Mouse (Mus musculus): ENCODE data around the gene Zfp933.
"Not testable (repeated sequence)": the region's sequence is repeated elsewhere in the genome, so short reads cannot be mapped to it uniquely, and the experiment has no call there.

Gene Zfp933

GRCm38 (mm10) chr4:147862051-147862450, 13.9 kb upstream of the Zfp933 start:
- DNase-seq (ENCODE audit: low read depth): no peak

DNA sequence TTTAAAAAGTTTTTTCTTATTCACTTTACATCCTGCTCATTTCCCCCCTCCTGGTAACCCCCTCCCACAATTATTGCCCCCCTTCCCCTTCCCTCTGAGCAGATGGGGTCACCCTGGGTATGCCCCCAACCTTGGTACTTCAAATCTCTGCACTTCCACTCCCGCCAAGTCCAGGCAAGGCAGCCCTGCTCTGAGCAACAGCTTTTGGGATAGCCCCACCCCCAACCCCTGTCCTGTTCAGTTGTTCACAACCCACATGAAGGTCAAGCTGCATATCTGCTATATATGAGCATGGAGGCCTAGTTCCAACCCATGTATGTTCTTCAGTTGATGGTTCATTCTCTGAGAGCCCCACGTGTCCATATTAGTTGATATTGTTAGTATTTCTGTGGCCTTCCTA, 2.6 kb upstream of the Zfp933 start:
- DNase-seq (ENCODE audit: low read depth): no peak

GRCm38 (mm10) chr4:147848584-147848991, 422 bp upstream of the Zfp933 start:
- no peak for DNase-seq (ENCODE audit: low read depth)

- no peak for DNase-seq (ENCODE audit: low read depth)
Measured at GRCm38 (mm10) chr4:147842871-147843270, 5.3 kb downstream of the Zfp933 start.

DNA sequence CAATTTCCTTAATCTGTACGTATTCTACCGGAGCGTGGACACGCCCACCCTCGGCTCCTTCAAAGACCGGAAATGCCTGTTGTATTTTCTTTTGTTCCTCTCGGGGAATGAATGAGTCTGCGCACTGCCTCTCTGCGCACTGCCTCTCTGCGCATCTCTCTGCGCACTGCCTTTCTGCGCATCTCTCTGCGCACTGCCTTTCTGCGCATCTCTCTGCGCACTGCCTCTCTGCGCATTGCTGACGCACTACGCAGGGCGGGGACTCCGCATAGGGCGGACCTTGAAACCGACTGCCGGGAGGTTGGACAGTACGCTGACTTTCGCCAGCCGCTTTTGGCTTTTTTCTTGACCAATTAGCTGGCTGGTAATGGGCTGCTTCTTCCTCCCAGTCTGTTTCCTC, 8.9 kb downstream of the Zfp933 start:
- not testable (repeated sequence) for DNase-seq (ENCODE audit: low read depth)

GRCm38 (mm10) chr4:147824389-147824788, 23.8 kb downstream of the Zfp933 start:
- no peak for DNase-seq (ENCODE audit: low read depth)

GRCm38 (mm10) chr4:147821414-147821813, 26.8 kb downstream of the Zfp933 start:
- DNase-seq (ENCODE audit: low read depth): not testable (repeated sequence)

DNA sequence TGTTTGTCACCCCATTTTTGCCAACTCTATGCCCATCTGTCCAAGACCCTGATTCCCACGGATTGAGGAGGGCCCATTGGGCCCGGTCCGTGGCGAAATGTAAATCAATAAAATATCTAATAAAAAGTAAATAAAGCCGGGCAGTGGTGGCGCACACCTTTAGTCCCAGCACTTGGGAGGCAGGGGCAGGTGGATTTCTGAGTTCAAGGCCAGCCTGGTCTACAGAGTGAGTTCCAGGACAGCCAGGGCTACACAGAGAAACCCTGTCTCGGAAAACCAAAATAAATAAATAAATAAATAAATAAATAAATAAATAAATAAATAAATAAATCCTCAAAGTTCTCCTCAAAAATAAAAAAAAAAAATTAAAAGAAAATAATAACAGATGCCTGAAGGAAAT, 28.5 kb downstream of the Zfp933 start:
- not testable (repeated sequence) for DNase-seq (ENCODE audit: low read depth)

GRCm38 (mm10) chr4:147814592-147815167, 33.5 kb downstream of the Zfp933 start:
- peak; percentile 56 for DNase-seq (ENCODE audit: low read depth)

DNA sequence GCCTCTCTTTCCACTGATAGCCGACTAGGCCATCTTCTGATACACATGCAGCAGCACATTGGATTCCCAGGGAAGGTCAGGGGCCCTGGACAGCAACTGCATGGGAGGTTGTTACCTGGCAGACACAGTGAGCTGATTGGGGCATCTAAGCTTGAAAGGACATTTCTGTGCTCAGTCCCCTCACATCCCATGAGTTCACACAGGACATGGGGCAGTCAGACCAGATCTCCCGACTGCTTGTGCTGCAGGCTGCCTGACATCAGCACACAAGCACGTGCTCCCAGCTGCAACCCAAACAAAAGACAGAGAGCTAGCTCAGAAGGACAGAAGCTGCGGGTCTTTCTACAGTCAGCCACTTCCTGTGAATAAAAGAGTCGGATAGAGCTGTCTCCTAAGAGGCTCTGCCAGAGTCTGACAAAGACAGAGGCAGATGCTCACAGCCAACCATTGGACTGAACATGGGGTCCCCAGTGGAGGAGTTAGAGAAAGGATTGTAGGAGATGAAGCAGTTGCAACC, 34.9 kb downstream of the Zfp933 start:
- no peak for DNase-seq (ENCODE audit: low read depth)

- not testable (repeated sequence) for DNase-seq (ENCODE audit: low read depth)
Measured at GRCm38 (mm10) chr4:147809966-147810304, 38.2 kb downstream of the Zfp933 start.

- peak; percentile 37 for DNase-seq (ENCODE audit: low read depth)
Measured at GRCm38 (mm10) chr4:147809292-147809965, 38.7 kb downstream of the Zfp933 start, which contains the start of gene Zfp984. Gene Zfp984, minus strand, starts transcription at chr4:147809788.

GRCm38 (mm10) chr4:147808483-147808882, 39.7 kb downstream of the Zfp933 start:
- peak; percentile 19 for DNase-seq (ENCODE audit: low read depth)

DNA sequence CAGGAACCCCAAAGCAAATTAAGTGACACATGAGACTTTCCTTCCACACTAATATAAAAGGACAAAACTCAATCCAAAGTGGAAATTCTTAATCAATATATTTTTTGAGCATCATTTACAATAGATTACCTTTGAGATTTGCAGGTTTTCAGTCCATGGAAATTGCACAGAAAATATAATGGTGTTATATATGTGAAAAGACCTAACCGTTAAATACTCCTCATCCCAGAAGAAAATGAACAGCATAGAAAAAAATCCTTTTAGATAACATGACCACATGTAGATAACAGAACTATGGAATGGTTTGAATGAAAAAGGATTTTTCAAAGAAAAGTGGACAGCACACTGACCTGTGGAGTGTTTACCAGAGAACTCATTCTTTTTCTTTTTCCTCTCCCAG, 52.9 kb downstream of the Zfp933 start:
- DNase-seq (ENCODE audit: low read depth): not testable (repeated sequence)

GRCm38 (mm10) chr4:147794026-147794665, 54.0 kb downstream of the Zfp933 start:
- DNase-seq (ENCODE audit: low read depth): not testable (repeated sequence)

DNA sequence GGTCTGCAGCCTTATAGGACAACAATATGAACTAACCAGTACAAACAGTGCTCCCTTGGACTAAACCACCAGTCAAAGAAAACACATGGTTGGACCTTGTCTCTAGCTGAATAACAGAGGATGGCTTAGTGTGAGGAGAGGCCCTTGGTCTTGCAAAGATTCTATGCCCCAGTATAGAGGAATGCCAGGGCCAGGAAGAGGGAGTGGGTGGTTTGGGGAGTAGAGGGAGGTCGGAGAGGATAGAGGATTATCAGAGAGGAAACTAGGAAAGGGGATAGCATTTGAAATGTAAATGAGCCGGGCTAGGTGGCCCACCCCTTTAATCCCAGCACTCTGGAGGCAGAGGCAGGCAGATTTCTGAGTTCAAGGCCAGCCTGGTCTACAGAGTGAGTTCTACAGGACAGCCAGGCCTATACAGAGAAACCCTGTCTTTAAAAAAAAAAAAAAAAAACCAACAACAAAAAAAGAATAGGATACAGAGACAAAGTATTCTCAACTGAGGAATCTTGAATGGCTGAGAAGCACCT, 54.7 kb downstream of the Zfp933 start:
- not testable (repeated sequence) for DNase-seq (ENCODE audit: low read depth)

DNA sequence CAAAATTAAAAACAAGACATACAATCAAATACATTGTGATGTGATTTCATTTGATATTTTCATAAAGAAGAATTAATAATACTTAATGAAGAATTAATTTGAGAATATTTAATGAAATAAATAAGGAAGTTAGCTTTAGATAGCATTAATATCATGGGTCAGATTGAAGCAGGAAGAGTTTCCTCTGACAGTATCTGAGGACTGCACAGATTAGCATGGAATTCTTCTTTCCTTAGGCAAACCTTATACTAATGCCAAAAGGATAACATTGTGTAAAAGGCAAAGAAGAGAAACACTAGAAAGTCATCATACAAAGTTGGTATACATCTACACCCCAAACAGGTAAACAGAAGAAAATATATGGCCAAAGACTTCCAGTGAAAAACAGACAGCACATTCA, 56.4 kb downstream of the Zfp933 start:
- not testable (repeated sequence) for DNase-seq (ENCODE audit: low read depth)
